10 mouse cellular contexts compared by ENCODE assay signal in the genomic region with DNA sequence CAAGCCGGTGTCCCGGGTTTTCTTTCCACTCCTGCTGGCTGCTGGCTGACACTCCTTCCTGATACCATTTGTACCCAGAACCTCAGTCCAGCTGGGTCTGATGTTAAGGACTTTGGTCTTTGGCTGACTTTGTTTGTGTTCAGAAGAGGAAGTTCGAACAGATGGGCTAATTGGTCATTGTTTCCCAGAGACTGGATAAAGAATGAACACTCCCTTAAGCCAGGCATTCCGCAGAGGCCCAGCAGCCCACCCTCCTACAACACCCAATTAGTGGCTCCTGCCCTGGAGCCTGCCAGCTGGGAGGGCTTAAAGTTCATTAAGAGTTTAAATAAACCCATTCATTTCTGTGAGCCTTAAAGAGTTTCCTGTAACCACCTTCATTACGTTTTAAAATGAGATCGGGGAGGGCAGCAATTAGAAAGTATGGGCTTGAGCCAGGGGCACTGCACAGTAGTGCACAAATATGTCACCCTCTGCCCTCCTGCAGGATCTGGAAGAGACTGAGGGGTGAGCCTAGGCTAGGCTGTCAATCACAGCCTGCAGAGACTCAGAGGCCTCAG.
DNase-seq lines count a peak whose midpoint lies in the region; ATAC-seq and TF ChIP-seq lines count a peak whose summit lies in the region.
"Had no signal": no experiment of that assay in that cellular context is flagged by ENCODE, and none has a peak within 500 bp of the region (broad histone marks: within the 10 kb centered on the region; RNA-seq: fewer than 3 reads in every experiment).

No protein-coding gene starts in this region.

- H3K9ac ChIP-seq in kidney, embryonic 14.5 days (ENCODE audit: low read depth, low read length), result no peak overlapping the region
- no peak overlapping the region for H3K9ac ChIP-seq in embryonic facial prominence, embryonic 15.5 days
- no peak overlapping the region for H3K9ac ChIP-seq in intestine, postnatal 0 days (ENCODE audit: low read depth, low read length)
- H3K9ac ChIP-seq: neural tube, embryonic 15.5 days had no signal

- 13% methylated on average over 6 of the region's 6 CpGs for WGBS in kidney, embryonic 14.5 days
- 9% methylated on average over 6 of the region's 6 CpGs for WGBS in embryonic facial prominence, embryonic 15.5 days
- 10% methylated on average over 6 of the region's 6 CpGs for WGBS in intestine, postnatal 0 days

- ATAC-seq in kidney, embryonic 14.5 days (ENCODE audit: low FRiP score, low TSS enrichment), result peak; percentile 47; the same call in 1 of the 2 replicates
- peak; percentile 62; the same call in 1 of the 2 replicates for ATAC-seq in embryonic facial prominence, embryonic 15.5 days (ENCODE audit: insufficient number of reproducible peaks, low FRiP score, low TSS enrichment, low read depth)
- peak; percentile 77 for ATAC-seq in intestine, postnatal 0 days

- no peaks in the 10 kb centered on the region for H3K9me3 ChIP-seq in kidney, embryonic 14.5 days (ENCODE audit: control insufficient read depth, low read length)
- no peaks in the 10 kb centered on the region for H3K9me3 ChIP-seq in embryonic facial prominence, embryonic 15.5 days (replicated peaks)
- no peaks in the 10 kb centered on the region for H3K9me3 ChIP-seq in intestine, postnatal 0 days (ENCODE audit: control insufficient read depth)
- H3K9me3 ChIP-seq: neural tube, embryonic 15.5 days had no signal

- no peak overlapping the region for H3K4me3 ChIP-seq in kidney, embryonic 14.5 days (ENCODE audit: low read length)
- no peak overlapping the region for H3K4me3 ChIP-seq in embryonic facial prominence, embryonic 15.5 days (replicated peaks)
- no peak overlapping the region for H3K4me3 ChIP-seq in intestine, postnatal 0 days (ENCODE audit: low read depth, low read length)
- H3K4me3 ChIP-seq: neural tube, embryonic 15.5 days had no signal

- no peaks in the 10 kb centered on the region for H3K36me3 ChIP-seq in kidney, embryonic 14.5 days (ENCODE audit: control insufficient read depth, insufficient read depth, low read length)
- H3K36me3 ChIP-seq in embryonic facial prominence, embryonic 15.5 days, result no peaks in the 10 kb centered on the region
- H3K36me3 ChIP-seq in intestine, postnatal 0 days (ENCODE audit: control insufficient read depth, insufficient read depth), result no peaks in the 10 kb centered on the region
- H3K36me3 ChIP-seq: neural tube, embryonic 15.5 days had no signal

- 0 out of 2 replicates have a peak overlapping the region, but pooled peaks have one; percentile 47 for H3K27ac ChIP-seq in kidney, embryonic 14.5 days (ENCODE audit: low read depth, low read length)
- no peak overlapping the region for H3K27ac ChIP-seq in embryonic facial prominence, embryonic 15.5 days (replicated peaks)
- H3K27ac ChIP-seq in intestine, postnatal 0 days (ENCODE audit: low read depth, low read length), result peak overlapping the region; percentile 57
- H3K27ac ChIP-seq: neural tube, embryonic 15.5 days had no signal

- DNase-seq in kidney, adult 11 months, result no peak
- DNase-seq in retina, postnatal 1 day, result peak; percentile 97
- DNase-seq in natural killer cell, adult 2 months (ENCODE audit: low spot score in 2 of 2), result no peak
- no peak for DNase-seq in adrenal gland, postnatal 36 days
- no peak for DNase-seq in urinary bladder, postnatal 10 days (ENCODE audit: low spot score)
- DNase-seq: thymus, adult 18-20 months had no signal

- no peak overlapping the region for H3K4me2 ChIP-seq in kidney, embryonic 14.5 days (replicated peaks; ENCODE audit: low read depth, low read length)
- no peak overlapping the region for H3K4me2 ChIP-seq in embryonic facial prominence, embryonic 15.5 days (replicated peaks)
- no peak overlapping the region; the same call in 1 of the 2 replicates for H3K4me2 ChIP-seq in intestine, postnatal 0 days (replicated peaks; ENCODE audit: low read depth)
- H3K4me2 ChIP-seq: neural tube, embryonic 15.5 days had no signal

- H3K4me1 ChIP-seq in kidney, embryonic 14.5 days (ENCODE audit: control insufficient read depth, insufficient read depth, low read length), result peaks cover 12% of the 10 kb centered on the region
- H3K4me1 ChIP-seq in embryonic facial prominence, embryonic 15.5 days, result peaks cover 8% of the 10 kb centered on the region; the same call in 1 of the 2 replicates
- no peaks in the 10 kb centered on the region; the same call in none of the 2 replicates for H3K4me1 ChIP-seq in intestine, postnatal 0 days (replicated peaks; ENCODE audit: control insufficient read depth, insufficient read depth, low read length)

- TF ChIP-seq CTCF in intestine, postnatal 0 days (IDR thresholded peaks at IDR 0.05; ENCODE audit: low read depth), result no peak

- H3K27me3 ChIP-seq in kidney, embryonic 14.5 days (ENCODE audit: control insufficient read depth, insufficient read depth, low read length), result no peaks in the 10 kb centered on the region
- peaks cover 2% of the 10 kb centered on the region; the same call in 1 of the 2 replicates for H3K27me3 ChIP-seq in embryonic facial prominence, embryonic 15.5 days
- no peaks in the 10 kb centered on the region; the same call in 1 of the 2 replicates for H3K27me3 ChIP-seq in intestine, postnatal 0 days (replicated peaks; ENCODE audit: control insufficient read depth, insufficient read depth, low read length)
- H3K27me3 ChIP-seq: neural tube, embryonic 15.5 days had no signal
